Mouse (Mus musculus): ENCODE measurements around the gene Col24a1.

- TF ChIP-seq CTCF (IDR thresholded peaks at IDR 0.05) (peak; percentile 63), EP300 (IDR thresholded peaks at IDR 0.05) (no peak)
These were observed 115.8 kb downstream of the Col24a1 start for GRCm38 (mm10) chr3:145408045-145408444.

Measured in lung, postnatal 0 days (tissue).